Mouse (Mus musculus): ENCODE measurements around the gene Slc17a9. TPM values are rescaled to one million over a fixed set of nuclear protein-coding genes. Genes with fewer than 3 reads are reported as not detected.

The Slc17a9 gene
- polyA plus RNA-seq, 1 experiment from 2014 or later = 3.1 TPM

DNA sequence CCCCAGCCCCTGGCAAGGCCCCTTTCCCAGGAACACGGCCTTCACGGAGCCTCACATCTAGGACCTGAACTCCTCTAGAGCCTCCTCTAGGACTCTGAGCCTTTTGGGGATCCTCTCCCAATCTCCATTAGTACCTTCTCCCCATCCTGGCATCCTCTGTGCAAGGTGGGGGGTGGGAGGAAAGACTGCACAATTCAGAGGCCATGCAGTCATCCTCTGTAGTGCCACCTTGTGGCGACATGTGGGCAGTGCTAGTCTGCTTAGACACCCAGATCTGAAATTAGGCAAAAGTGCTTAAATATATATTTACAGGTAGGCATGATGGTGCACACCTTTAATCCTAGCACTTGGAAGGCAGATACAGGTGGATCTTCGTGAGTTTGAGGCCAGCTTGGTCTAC is 66.6 kb downstream of the Slc17a9 start:
- 44% methylated on average over 4 of the region's 4 CpGs for WGBS
- no peak for ATAC-seq

More for the DNA sequence above, 66.6 kb downstream of the Slc17a9 start:
- H3K9me3 ChIP-seq (ENCODE audit: control insufficient read depth) = no peaks in the 10 kb centered on the region
- peak; percentile 80 for TF ChIP-seq CTCF (IDR thresholded peaks at IDR 0.05; ENCODE audit: low read depth)
- H3K27me3 ChIP-seq (replicated peaks; ENCODE audit: control insufficient read depth, insufficient read depth, low read length) = peaks cover 19% of the 10 kb centered on the region; the same call in 1 of the 2 replicates
- H3K4me1 ChIP-seq (replicated peaks; ENCODE audit: control insufficient read depth, insufficient read depth, low read length) = no peaks in the 10 kb centered on the region
- H3K4me2 ChIP-seq (replicated peaks; ENCODE audit: low read depth) = no peak overlapping the region
- H3K36me3 ChIP-seq (ENCODE audit: control insufficient read depth, insufficient read depth) = no peaks in the 10 kb centered on the region
- H3K27ac ChIP-seq (ENCODE audit: low read depth, low read length) = no peak overlapping the region
- H3K4me3 ChIP-seq (ENCODE audit: low read depth, low read length) = no peak overlapping the region
- H3K9ac ChIP-seq (ENCODE audit: low read depth, low read length) = no peak overlapping the region

Other genes starting within 250 kb of the Slc17a9 start
- 0.67 and 0.74 TPM in 2 replicates for gene Ntsr1, start 225.3 kb upstream of the Slc17a9 start, polyA plus RNA-seq (2015; fragmentation: Nextera tagmentation; extraction: Ambion mirVana)
- 10.7 and 10.8 TPM in 2 replicates for gene Mrgbp, start 144.0 kb upstream of the Slc17a9 start, polyA plus RNA-seq (2015; fragmentation: Nextera tagmentation; extraction: Ambion mirVana)
- gene Ogfr, start 136.0 kb upstream of the Slc17a9 start, polyA plus RNA-seq (2015; fragmentation: Nextera tagmentation; extraction: Ambion mirVana) = 32.5 and 34.4 TPM in 2 replicates
- gene Col9a3, start 127.5 kb upstream of the Slc17a9 start, polyA plus RNA-seq (2015; fragmentation: Nextera tagmentation; extraction: Ambion mirVana) = 1.1 and 1.3 TPM in 2 replicates
- 0.07 TPM in 2 replicates for gene Tcfl5, start 82.6 kb upstream of the Slc17a9 start, polyA plus RNA-seq (2015; fragmentation: Nextera tagmentation; extraction: Ambion mirVana)
- 7.8 and 9.3 TPM in 2 replicates for gene Dido1, start 15.3 kb upstream of the Slc17a9 start, polyA plus RNA-seq (2015; fragmentation: Nextera tagmentation; extraction: Ambion mirVana)
- 36.6 and 38.0 TPM in 2 replicates for gene Gid8, start 15.1 kb upstream of the Slc17a9 start, polyA plus RNA-seq (2015; fragmentation: Nextera tagmentation; extraction: Ambion mirVana)
- not detected in 2 replicates for gene Bhlhe23, start 51.6 kb downstream of the Slc17a9 start, polyA plus RNA-seq (2015; fragmentation: Nextera tagmentation; extraction: Ambion mirVana)
- gene Ythdf1, start 195.7 kb downstream of the Slc17a9 start, polyA plus RNA-seq (2015; fragmentation: Nextera tagmentation; extraction: Ambion mirVana) = 24.2 and 26.8 TPM in 2 replicates
- not detected in 2 replicates for gene Birc7, start 203.8 kb downstream of the Slc17a9 start, polyA plus RNA-seq (2015; fragmentation: Nextera tagmentation; extraction: Ambion mirVana)
- gene Nkain4, start 229.4 kb downstream of the Slc17a9 start, polyA plus RNA-seq (2015; fragmentation: Nextera tagmentation; extraction: Ambion mirVana) = 22.9 and 25.9 TPM in 2 replicates
- gene Arfgap1, start 242.0 kb downstream of the Slc17a9 start, polyA plus RNA-seq (2015; fragmentation: Nextera tagmentation; extraction: Ambion mirVana) = 44.0 and 51.9 TPM in 2 replicates